Mouse (Mus musculus) heart, adult 2 months (tissue): Measurements from ENCODE around the gene Tbx6. TPM values are rescaled to one million over a fixed set of nuclear protein-coding genes. Genes with fewer than 3 reads are reported as not detected.
"Not testable (repeated sequence)": the region's sequence is repeated elsewhere in the genome, so short reads cannot be mapped to it uniquely, and the experiment has no call there.

Experiments
- DNase-seq, 2 experiments: peaks; one replicate each; pipeline ENCODE4 v3.0.0; 2021
- H3K27ac ChIP-seq: fragments of 200-600 bp; 2 replicates; pipeline ENCODE4 v1.8.1; 2022
- H3K27me3 ChIP-seq: fragments of 200-500 bp; 2 replicates; pipeline ENCODE4 v1.6.1; 2012; ENCODE audit warnings: mild to moderate bottlenecking, low read length, inconsistent platforms, mixed read lengths; ENCODE audit not compliant: control insufficient read depth, insufficient read depth
- H3K36me3 ChIP-seq: fragments of 200-500 bp; 2 replicates; pipeline ENCODE4 v1.6.1; 2012; ENCODE audit warnings: low read length, inconsistent platforms; ENCODE audit not compliant: control insufficient read depth, insufficient read depth
- H3K4me1 ChIP-seq: fragments of 200-500 bp; 2 replicates; pipeline ENCODE4 v1.6.1; 2011; ENCODE audit warnings: low read length; ENCODE audit not compliant: control insufficient read depth, insufficient read depth
- H3K4me3 ChIP-seq: fragments of 200-600 bp; 2 replicates; pipeline ENCODE4 v1.8.1; 2022
- H3K79me2 ChIP-seq: fragments of 200-500 bp; replicated peaks from 2 replicates; pipeline ENCODE4 v1.6.1; 2012; ENCODE audit warnings: mild to moderate bottlenecking, inconsistent platforms, low read length, moderate library complexity, mixed read lengths; ENCODE audit not compliant: control insufficient read depth, insufficient read depth
- H3K9ac ChIP-seq: fragments of 200-500 bp; 2 replicates; pipeline ENCODE4 v1.6.1; 2012; ENCODE audit warnings: low read depth, mild to moderate bottlenecking, control low read depth, inconsistent platforms, low read length, mixed read lengths
- CTCF ChIP-seq: fragments of 200-600 bp; IDR thresholded peaks from 2 replicates; pipeline ENCODE4 v1.8.1; 2022; ENCODE audit warnings: antibody characterized with exemption, mild to moderate bottlenecking, moderate library complexity
- EP300 ChIP-seq: fragments of 200-500 bp; IDR thresholded peaks from 2 replicates; pipeline ENCODE4 v1.6.1; 2011; ENCODE audit warnings: low read depth, low read length, control low read depth; ENCODE audit not compliant: insufficient read depth
- POLR2A ChIP-seq: fragments of 200-500 bp; IDR thresholded peaks from 2 replicates; pipeline ENCODE4 v1.6.1; 2011; ENCODE audit warnings: mild to moderate bottlenecking, low read depth, low read length, control low read depth; ENCODE audit not compliant: insufficient read depth
- WGBS: fragments of 180-500 bp; shearing (Covaris S2); methylation state at CpG from one replicate; pipeline ENCODE4 v1.1.7; 2018; 5-methylcytosine and 5-hydroxymethylcytosine counted together
- intact Hi-C: fragments of 180-260 bp; cut with DNase I; formaldehyde crosslinking; loops from one replicate; pipeline ENCODE4 v1.15.1; 2025
- polyA plus RNA-seq: library from polyadenylated mRNA; depleted of rRNA; stranded (reverse); fragments of >200 nt; gene quantifications from 2 replicates; pipeline ENCODE4 v1.2.3, GENCODE M21; 2012
- total RNA-seq, 2 experiments: library from RNA; stranded (reverse); gene quantifications; 2 replicates each; pipeline ENCODE4 v1.2.3; 2021

Tbx6 gene
- total and polyA plus RNA-seq, 3 experiments: 0.44 to 2.9 (median 0.66) TPM

- no peak overlapping the region; the same call in 1 of the 2 replicates for H3K9ac ChIP-seq
- H3K27me3 ChIP-seq: no peaks in the 10 kb centered on the region
- H3K4me3 ChIP-seq: peak overlapping the region; percentile 84
- H3K27ac ChIP-seq: peak overlapping the region; percentile 99; the same call in 1 of the 2 replicates
- H3K4me1 ChIP-seq: peaks cover 12% of the 10 kb centered on the region
- DNase-seq: no peak
- TF ChIP-seq CTCF (no peak), EP300 (no peak), POLR2A (no peak)
- 86% methylated on average over 3 of the region's 3 CpGs for WGBS
- intact Hi-C loops: no loop called here
- peaks cover 5% of the 10 kb centered on the region for H3K79me2 ChIP-seq
- H3K36me3 ChIP-seq: peaks cover 5% of the 10 kb centered on the region
These were observed 3.1 kb upstream of the Tbx6 start for GRCm38 (mm10) chr7:126778147-126778546.

- intact Hi-C loops, H3K27me3 ChIP-seq, H3K79me2 ChIP-seq, H3K27ac ChIP-seq, H3K4me3 ChIP-seq, DNase-seq, H3K36me3 ChIP-seq, H3K9ac ChIP-seq: not testable (repeated sequence)
- H3K4me1 ChIP-seq: peaks cover 12% of the 10 kb centered on the region
- 92% methylated on average over 7 of the region's 7 CpGs for WGBS
These were observed 2.2 kb upstream of the Tbx6 start for GRCm38 (mm10) chr7:126779101-126779500.

GRCm38 (mm10) chr7:126779983-126780970 is 1.0 kb upstream of the Tbx6 start:
- no peaks in the 10 kb centered on the region for H3K27me3 ChIP-seq
- peak overlapping the region; percentile 50 for H3K27ac ChIP-seq
- peaks cover 12% of the 10 kb centered on the region for H3K4me1 ChIP-seq
- peak; percentile 85 to 87 for DNase-seq
- H3K9ac ChIP-seq: peak overlapping the region; percentile 36
- H3K79me2 ChIP-seq: peaks cover 5% of the 10 kb centered on the region
- intact Hi-C loops: loop anchor here (2.0 to 5.0 kb wide), 2 partner anchors 19 to 82 kb away; partner anchors contain the start of genes Hirip3 and Ino80e
- 6% methylated on average over 21 of the region's 21 CpGs for WGBS
- H3K36me3 ChIP-seq: peaks cover 5% of the 10 kb centered on the region
- H3K4me3 ChIP-seq: peak overlapping the region; percentile 49
- peak; percentile 99 for TF ChIP-seq CTCF
- peak; percentile 64; the same call in 1 of the 2 replicates for TF ChIP-seq POLR2A
- TF ChIP-seq EP300: peak; percentile 52; the same call in 1 of the 2 replicates

GRCm38 (mm10) chr7:126781661-126782370 is 533 bp downstream of the Tbx6 start:
- no peak overlapping the region for H3K9ac ChIP-seq
- intact Hi-C loops: loop anchor here (2.0 to 5.0 kb wide), 2 partner anchors 17 to 80 kb away; partner anchors contain the start of genes Hirip3 and Ino80e

GRCm38 (mm10) chr7:126782693-126783092 is 1.4 kb downstream of the Tbx6 start:
- Histone ChIP-seq H3K4me3 (no peak overlapping the region), H3K27me3 (no peaks in the 10 kb centered on the region), H3K36me3 (peaks cover 5% of the 10 kb centered on the region), H3K9ac (no peak overlapping the region), H3K79me2 (0 out of 2 replicates have a peak, but pooled peaks cover under 1% of the 10 kb centered on the region), H3K4me1 (peaks cover 9% of the 10 kb centered on the region), H3K27ac (no peak overlapping the region)
- intact Hi-C loops: loop anchor here (5.0 kb wide), 1 partner anchor 80 kb away; the partner anchor contains the start of genes Hirip3 and Ino80e
- TF ChIP-seq POLR2A (no peak), CTCF (no peak), EP300 (no peak)
- DNase-seq: no peak
- 72% methylated on average over 13 of the region's 13 CpGs for WGBS

More at GRCm38 (mm10) chr7:126781661-126782370, 533 bp downstream of the Tbx6 start:
- DNase-seq: no peak
- Histone ChIP-seq H3K79me2 (peaks cover 5% of the 10 kb centered on the region), H3K27ac (peak overlapping the region; percentile 36; the same call in 1 of the 2 replicates), H3K4me3 (no peak overlapping the region), H3K36me3 (peaks cover 5% of the 10 kb centered on the region), H3K27me3 (no peaks in the 10 kb centered on the region), H3K4me1 (peaks cover 11% of the 10 kb centered on the region)
- 57% methylated on average over 11 of the region's 11 CpGs for WGBS
- TF ChIP-seq POLR2A (no peak), CTCF (no peak), EP300 (no peak)
